Mouse (Mus musculus): ENCODE results near the gene Brwd3. TPM values are rescaled to one million over a fixed set of nuclear protein-coding genes. Genes with fewer than 3 reads are reported as not detected.

Brwd3 gene
- total RNA-seq (2017): 19.0 and 22.9 TPM in 2 replicates

DNA sequence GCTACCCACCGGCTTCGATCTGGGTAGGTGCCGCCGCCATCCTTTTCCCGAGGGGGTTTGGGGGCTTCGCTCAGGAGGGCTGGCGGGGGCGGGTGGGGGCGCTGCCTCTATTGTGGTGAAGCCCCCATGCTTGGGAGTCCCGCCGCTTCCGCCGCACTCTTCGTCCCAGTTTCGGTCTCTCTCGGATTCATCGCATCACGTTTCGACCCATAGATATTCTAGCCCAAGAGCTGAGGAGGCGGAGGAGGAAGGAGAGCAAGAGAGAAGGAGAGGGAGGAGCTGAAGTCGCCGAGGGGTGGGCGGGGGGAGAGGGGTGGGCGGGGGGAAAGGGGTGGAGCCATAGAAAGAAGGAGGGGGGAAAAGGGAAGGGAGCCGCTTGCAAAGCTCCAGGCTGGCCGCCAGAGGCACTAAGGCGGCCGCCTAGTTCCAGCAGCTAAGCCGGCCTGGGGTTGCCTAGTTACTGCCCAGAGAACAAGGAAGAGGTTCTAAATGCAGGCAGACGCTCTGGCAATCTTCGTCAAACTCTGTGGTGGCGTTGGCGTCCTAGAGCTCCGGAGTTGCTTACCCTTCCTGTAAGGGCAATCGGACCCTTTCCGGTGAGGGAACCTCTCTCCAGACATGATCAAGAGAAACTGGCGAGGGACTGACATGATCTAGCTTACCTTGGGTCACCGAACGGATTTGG, at the start of gene Brwd3:
Brwd3 (minus strand) TSS at position 283 of the 685 bp plus-strand sequence.
- ATAC-seq (ENCODE audit: extremely low read depth, insufficient number of reproducible peaks, low FRiP score, poor library complexity, severe bottlenecking): peak; percentile 95

DNA sequence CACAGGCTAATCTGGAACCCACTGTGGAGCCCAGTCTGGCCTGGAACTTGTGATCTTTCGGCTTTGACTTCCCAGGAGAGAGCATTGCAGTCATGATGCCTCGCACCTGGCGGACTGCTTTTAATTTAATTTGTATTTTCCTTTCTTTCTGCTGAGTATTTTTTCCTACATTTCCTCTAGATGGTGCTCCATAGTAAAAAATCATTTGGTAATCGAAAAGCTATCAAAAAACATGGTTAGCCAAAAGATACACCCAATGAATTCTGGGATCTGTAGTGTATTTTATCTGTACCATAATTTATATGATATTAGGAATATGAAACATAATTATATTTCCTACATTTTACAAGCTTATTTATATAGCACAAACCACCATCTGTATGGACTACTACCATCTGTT, 28.5 kb upstream of the Brwd3 start:
- ATAC-seq (ENCODE audit: extremely low read depth, insufficient number of reproducible peaks, low FRiP score, poor library complexity, severe bottlenecking): no peak

DNA sequence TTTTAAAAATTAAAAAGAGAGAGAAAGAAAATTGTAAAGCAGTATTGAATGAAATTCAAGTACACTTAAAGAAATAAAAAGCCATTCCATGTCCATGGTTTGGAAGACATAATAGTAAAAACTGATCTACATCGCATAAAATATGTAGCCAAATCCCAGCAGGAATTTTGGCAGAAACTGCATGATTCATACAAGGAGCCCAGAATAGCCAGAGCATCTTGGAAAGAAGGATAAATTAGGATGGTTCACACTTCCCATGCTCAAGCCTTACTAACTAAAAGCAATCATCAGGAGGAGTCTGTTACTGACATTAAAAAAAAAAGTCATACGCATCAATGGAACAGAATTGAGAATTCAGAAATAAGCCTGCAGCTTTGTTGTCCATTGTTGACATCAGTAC, 8.5 kb upstream of the Brwd3 start:
- no peak for ATAC-seq (ENCODE audit: extremely low read depth, insufficient number of reproducible peaks, low FRiP score, poor library complexity, severe bottlenecking)

DNA sequence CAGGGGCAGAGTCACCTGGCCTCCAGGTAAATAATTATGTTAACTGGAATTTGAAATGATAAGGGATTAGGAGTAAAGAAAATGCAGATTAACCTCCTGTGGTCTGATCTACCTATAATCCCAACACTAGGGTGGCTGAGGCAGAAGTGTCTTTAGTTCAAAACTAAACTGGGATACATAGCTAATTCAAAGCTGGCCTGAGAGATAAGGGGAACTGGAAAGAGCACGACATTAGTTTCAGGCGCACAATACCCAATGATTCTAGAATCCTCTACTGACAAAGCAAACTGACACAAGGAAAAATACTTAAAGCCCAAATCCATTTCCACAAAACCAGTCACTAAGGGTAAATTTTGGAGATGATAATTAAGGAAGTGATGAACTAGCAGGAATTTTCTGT, 2.2 kb upstream of the Brwd3 start:
- no peak for ATAC-seq (ENCODE audit: extremely low read depth, insufficient number of reproducible peaks, low FRiP score, poor library complexity, severe bottlenecking)

DNA sequence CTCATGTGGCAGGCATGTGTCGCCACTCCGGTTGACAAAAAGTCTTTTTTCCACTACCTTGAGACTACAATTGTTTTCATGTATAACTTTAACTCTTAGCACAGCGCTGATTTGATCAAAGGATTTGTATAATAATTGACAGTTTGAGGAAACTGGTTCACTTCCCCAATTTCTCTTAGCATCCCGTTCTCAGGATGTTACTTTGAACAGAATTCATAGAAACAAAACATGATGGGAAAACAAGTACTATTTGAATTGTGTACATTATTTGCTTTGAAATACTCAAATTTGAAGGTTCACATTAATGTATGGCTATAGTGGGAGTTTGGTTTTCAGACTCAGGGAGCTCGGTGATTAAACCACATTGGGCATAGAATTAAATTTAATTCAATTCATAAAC, 1.1 kb upstream of the Brwd3 start:
- ATAC-seq (ENCODE audit: extremely low read depth, insufficient number of reproducible peaks, low FRiP score, poor library complexity, severe bottlenecking): no peak

DNA sequence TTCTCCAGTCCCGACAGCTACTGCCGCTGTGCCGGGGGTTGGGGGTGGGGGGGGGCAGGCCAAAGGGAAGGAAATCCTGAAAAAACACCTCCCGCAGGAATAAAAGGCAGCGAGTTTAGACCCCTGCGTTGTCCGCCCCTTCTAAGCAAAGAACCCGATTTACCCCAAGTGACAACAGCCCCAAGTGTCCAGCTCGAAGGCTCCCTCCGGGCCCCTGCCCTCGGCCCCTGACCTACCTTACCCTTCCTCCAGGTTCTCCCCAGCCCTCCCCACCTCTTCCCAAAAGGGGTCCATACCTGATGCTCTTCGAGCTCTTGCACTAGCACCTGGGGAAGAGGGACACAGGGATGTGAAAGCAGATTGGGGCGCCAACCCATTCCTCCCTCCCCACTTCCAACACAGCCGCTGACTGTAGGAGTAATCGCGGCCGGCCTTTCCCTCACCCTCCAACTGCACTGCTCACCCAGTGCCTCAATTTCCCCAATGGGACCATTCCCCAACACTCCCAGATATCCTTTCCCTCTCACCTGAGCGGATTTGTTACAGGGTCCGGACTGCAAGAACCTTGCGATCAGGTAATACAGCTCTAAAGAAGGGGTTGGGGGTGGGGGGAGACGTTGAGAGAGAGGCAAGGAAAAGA, 671 bp downstream of the Brwd3 start:
- ATAC-seq (ENCODE audit: extremely low read depth, insufficient number of reproducible peaks, low FRiP score, poor library complexity, severe bottlenecking): no peak

DNA sequence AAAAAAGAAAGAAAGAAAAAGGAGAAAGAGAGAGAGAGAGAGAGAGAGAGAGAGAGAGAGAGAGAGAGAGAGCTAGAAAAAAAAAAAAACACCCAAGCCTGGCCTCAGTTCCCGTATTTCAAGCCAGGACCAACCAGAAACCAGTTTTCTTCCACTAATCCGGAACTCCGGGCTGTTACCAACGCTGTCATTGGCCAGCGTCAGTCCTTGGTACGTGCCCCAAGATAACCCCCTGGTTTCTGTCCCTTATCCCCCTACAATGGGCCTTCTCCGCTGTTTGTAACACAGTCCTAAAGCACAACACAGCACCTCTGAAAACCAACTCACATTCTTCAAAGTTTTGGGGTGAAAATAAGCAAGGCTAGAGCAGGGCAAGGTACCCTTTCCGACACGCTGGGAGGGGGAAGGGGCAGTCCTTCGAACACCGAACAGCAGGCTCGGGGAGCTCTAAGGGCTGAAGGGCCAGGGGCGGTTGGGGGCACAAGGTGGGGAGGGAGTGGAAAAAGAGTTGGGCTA, 1.4 kb downstream of the Brwd3 start:
- ATAC-seq (ENCODE audit: extremely low read depth, insufficient number of reproducible peaks, low FRiP score, poor library complexity, severe bottlenecking): peak; percentile 78

DNA sequence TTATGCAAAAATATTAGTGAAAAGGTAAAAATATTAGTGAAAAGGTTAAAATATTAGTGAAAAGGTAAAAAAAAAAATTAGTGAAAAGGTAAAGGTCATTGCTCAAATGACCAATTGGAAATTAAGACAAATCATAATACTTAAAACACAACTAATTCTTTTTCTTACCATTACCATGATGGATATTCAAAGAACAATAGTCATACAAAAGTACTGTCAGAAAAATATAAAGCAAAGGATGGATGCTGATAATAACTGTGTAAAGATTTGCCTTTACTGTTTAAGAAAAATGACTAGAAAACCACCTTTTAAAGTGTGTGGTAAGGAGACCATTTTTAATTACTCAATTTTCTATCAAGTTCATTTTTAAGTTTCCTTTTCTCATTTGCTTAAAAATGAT, 2.9 kb downstream of the Brwd3 start:
- ATAC-seq (ENCODE audit: extremely low read depth, insufficient number of reproducible peaks, low FRiP score, poor library complexity, severe bottlenecking): no peak

DNA sequence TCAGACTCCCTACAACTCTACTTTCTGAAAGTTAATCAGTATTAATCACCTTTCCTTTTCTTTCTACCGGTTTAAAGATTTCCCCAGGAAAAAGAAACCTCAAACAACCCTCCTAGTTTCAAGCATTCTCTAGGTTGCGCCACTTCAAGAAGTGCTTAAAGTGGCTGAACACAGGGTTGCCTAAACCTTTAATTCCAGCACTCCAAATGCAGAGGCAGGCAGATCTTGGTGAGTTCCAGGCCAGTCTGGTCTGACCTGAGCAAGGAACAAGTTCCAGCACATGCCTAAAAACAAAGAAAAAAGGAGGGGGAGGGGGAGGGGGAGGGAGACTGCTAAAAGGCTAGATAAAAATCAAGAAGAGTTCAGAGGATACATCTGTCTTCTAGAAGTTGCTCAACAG, 6.1 kb downstream of the Brwd3 start:
- no peak for ATAC-seq (ENCODE audit: extremely low read depth, insufficient number of reproducible peaks, low FRiP score, poor library complexity, severe bottlenecking)

DNA sequence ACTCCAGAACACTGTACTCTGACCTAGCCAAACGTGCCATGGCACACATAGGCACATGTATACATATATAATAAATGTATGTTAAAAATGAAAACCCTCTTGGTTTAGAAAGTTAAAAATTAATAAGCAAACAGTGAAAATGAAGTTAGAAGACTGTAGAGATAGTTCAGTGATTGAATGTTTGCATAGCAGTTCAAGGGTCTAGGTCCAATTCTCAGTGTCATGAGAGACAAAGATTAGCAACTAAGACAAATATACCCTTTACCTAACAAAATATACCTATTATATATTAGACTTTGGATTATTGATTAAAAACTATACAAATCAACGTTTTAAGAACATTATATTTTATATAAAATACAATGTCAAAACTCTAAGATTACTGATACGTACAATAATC, 36.9 kb downstream of the Brwd3 start:
- ATAC-seq (ENCODE audit: extremely low read depth, insufficient number of reproducible peaks, low FRiP score, poor library complexity, severe bottlenecking): no peak

DNA sequence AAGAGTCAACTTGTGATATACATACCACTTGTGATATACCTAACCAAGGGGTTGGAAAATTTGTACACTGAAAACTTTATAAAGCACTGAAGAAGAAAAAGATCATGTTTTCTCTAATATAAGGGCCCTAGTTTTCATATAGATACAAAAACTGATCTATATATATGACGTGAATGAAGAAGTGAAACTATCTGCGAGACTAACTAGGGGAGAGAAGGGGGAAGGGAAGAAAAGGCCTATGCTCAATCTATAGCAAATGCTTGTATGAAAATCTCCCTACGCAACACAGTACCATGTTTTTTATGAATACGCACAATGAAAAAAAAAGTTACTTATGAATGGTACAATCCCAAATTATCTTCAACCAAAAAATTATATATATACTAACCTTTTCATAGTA, 50.4 kb downstream of the Brwd3 start:
- ATAC-seq (ENCODE audit: extremely low read depth, insufficient number of reproducible peaks, low FRiP score, poor library complexity, severe bottlenecking): peak; percentile 63; the same call in 1 of the 2 replicates

DNA sequence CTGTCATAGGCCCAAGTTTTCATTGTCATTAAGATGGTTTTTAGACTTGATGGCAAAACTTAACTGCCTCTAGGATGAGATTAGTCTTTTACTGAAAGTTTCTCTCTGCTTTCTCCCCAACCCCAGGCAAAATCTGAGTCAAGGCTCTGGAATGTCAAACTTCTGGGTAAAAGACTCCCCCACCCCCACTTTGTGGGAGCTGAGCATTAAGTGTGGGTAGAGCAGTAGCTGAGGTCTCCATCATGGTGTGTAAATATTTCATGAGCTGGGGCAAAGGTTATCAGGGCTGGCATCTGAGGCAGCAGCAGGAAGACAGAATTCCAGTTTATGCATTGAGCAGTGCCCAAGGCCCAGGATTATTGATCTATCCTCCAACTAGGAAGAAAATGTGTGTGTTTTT, 102.4 kb downstream of the Brwd3 start:
- no peak for ATAC-seq (ENCODE audit: extremely low read depth, insufficient number of reproducible peaks, low FRiP score, poor library complexity, severe bottlenecking)

DNA sequence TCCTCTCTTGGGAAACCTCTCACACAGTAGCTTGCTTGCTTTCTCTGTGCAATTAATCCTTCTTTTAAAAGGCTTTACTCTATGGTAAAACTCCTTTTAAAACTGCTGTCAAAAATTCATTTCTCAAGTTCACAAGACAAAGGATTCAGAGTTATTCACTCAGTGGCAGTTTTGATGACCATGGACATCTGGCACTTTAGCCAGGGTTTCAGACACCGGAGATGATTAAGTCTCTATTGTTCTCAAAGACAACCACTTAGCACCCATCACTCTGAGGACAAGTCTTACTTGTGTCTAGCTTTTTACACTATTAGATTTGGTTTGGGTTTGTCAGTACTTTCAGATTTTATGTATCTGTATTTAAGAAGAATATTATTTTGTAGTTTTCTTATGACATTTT, 104.6 kb downstream of the Brwd3 start:
- no peak for ATAC-seq (ENCODE audit: extremely low read depth, insufficient number of reproducible peaks, low FRiP score, poor library complexity, severe bottlenecking)

DNA sequence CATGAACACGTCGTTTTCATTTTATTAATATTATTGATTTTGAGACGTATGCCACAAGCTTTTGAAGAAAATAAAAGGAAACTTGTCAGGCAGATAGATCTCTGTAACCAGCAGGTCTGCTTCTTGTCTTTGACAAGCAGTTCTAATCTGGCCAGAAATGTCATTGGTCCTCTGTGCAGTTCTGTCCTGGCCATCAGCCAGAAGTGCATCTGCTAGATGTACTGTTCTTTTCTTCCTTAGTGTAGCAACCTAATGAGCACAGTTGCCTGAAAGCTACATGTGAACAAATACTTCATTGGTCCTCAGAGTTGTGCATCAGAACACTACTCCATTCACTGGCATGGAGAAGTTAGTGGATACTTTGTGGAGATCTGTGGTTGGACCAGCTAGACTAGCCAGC, 105.1 kb downstream of the Brwd3 start:
- no peak for ATAC-seq (ENCODE audit: extremely low read depth, insufficient number of reproducible peaks, low FRiP score, poor library complexity, severe bottlenecking)

DNA sequence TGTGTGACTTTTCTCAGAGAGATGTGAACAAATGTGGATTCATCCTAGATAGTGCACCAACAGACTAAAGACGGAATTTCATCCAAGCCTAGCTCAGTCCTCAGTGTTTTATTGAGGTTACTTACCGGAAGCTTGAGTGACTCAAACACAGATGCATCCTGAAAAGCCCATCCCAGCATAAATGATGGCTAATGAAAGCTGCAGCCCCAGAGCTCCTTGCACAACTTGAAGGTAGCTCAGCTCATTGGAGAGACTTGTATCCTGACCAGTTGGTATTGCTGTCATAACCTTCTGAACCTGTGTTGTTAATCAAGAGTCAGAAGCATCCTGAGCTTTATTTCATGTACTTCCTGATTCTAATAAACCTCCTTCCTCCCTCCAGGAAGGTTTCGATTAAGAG, 105.8 kb downstream of the Brwd3 start:
- ATAC-seq (ENCODE audit: extremely low read depth, insufficient number of reproducible peaks, low FRiP score, poor library complexity, severe bottlenecking): no peak

DNA sequence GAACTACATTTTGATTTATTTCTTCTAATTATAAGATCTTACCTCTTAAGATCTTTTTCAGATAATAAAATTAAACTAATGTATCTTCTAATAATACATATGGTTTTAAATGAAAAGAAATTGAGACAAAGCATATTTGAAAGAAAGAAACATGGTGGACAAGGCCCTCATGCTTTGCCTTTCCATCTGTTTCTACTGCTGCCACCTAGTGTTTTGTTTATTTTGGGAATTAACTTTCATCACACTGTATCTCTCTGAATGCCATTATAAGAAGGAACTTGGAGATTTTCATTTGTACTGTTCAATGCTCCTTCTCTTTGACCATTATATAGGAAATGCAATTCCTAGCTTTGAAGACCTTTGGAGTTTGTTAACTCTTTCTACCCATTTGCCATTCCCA, 109.9 kb downstream of the Brwd3 start:
- no peak for ATAC-seq (ENCODE audit: extremely low read depth, insufficient number of reproducible peaks, low FRiP score, poor library complexity, severe bottlenecking)

DNA sequence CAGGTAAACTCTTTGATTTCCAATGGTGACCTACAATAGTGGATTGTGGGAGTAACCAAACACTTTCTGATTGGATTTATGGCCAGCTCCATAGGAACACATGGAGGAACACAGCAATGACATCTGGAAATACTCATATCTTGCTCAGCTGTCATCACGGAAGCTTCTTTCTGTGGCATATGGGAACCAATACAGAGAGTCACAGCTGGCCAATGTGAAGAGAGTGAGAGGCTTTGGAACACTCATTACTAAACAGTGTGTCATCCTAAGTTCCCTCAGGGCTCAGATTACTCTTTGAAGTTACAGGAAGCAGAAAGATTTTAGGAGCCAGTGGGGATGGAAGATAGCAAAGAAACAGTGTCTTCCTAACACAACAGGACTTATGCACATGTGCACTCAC, 111.7 kb downstream of the Brwd3 start:
- no peak for ATAC-seq (ENCODE audit: extremely low read depth, insufficient number of reproducible peaks, low FRiP score, poor library complexity, severe bottlenecking)

DNA sequence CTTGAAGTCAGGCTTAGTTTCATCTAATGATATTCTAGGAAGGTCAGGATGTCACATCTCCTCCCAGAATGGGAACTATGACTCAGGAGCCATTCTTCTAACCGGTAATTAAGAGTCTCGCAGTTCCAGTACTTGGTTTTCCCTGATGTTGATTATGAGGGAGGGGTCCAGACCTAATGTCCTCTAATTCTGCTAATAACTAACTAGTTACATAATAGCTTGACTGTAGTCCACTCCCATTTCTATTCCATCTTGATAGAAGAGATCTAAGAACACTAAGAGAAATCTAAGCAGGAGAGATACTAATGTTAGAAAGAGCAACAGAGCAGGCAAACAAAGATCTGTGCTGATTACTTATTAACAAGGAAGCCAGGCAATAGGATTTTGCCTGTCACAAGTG, 129.9 kb downstream of the Brwd3 start:
- ATAC-seq (ENCODE audit: extremely low read depth, insufficient number of reproducible peaks, low FRiP score, poor library complexity, severe bottlenecking): no peak

All from neutrophil, adult 5-6 weeks (primary cell).